Mouse (Mus musculus): ENCODE measurements at regions not wholly inside any gene's neighbourhood (a gene's known extent, or its start where the extent isn't known, plus 50 kb on each side); places are given as distances from the start of the nearest gene placed in this dataset.

GRCm38 (mm10) chr6:127298105-127298504, 146.1 kb upstream of the Ccnd2 start:
- DNase-seq (ENCODE audit: low spot score), result no peak

- DNase-seq (ENCODE audit: low spot score), result no peak
Measured at GRCm38 (mm10) chr6:127311192-127312054, 135.2 kb upstream of the Parp11 start.

GRCm38 (mm10) chr6:127317309-127317708, 129.3 kb upstream of the Parp11 start:
- DNase-seq (ENCODE audit: low spot score), result no peak

- DNase-seq (ENCODE audit: low spot score), result no peak
Measured at GRCm38 (mm10) chr6:127318746-127319582, 127.7 kb upstream of the Parp11 start.

GRCm38 (mm10) chr6:127320600-127320999, 126.0 kb upstream of the Parp11 start:
- DNase-seq (ENCODE audit: low spot score), result no peak

- no peak for DNase-seq (ENCODE audit: low spot score)
Measured at GRCm38 (mm10) chr6:127321031-127321430, 125.6 kb upstream of the Parp11 start.

GRCm38 (mm10) chr6:127322398-127322797, 124.2 kb upstream of the Parp11 start:
- DNase-seq (ENCODE audit: low spot score), result no peak

GRCm38 (mm10) chr6:127324984-127325383, 121.7 kb upstream of the Parp11 start:
- peak; percentile 73 for DNase-seq (ENCODE audit: low spot score)

- DNase-seq (ENCODE audit: low spot score), result no peak
Measured at GRCm38 (mm10) chr6:127325596-127326332, 120.9 kb upstream of the Parp11 start.

- DNase-seq (ENCODE audit: low spot score), result no peak
Measured at GRCm38 (mm10) chr6:127326333-127326729, 120.3 kb upstream of the Parp11 start.

GRCm38 (mm10) chr6:127329191-127330014, 117.2 kb upstream of the Parp11 start:
- DNase-seq (ENCODE audit: low spot score), result no peak

GRCm38 (mm10) chr6:127330015-127330705, 116.5 kb upstream of the Parp11 start:
- DNase-seq (ENCODE audit: low spot score), result peak; percentile 79

- no peak for DNase-seq (ENCODE audit: low spot score)
Measured at GRCm38 (mm10) chr6:127331091-127331490, 115.5 kb upstream of the Parp11 start.

GRCm38 (mm10) chr6:127334256-127334655, 112.4 kb upstream of the Parp11 start:
- no peak for DNase-seq (ENCODE audit: low spot score)

GRCm38 (mm10) chr6:127335462-127335886, 111.2 kb upstream of the Parp11 start:
- DNase-seq (ENCODE audit: low spot score), result no peak

- DNase-seq (ENCODE audit: low spot score), result no peak
Measured at GRCm38 (mm10) chr6:127335996-127336660, 110.5 kb upstream of the Parp11 start.

- no peak for DNase-seq (ENCODE audit: low spot score)
Measured at GRCm38 (mm10) chr6:127336681-127337397, 109.8 kb upstream of the Parp11 start.

GRCm38 (mm10) chr6:127337398-127337871, 109.2 kb upstream of the Parp11 start:
- DNase-seq (ENCODE audit: low spot score), result no peak

- no peak for DNase-seq (ENCODE audit: low spot score)
Measured at GRCm38 (mm10) chr6:127338412-127338811, 108.2 kb upstream of the Parp11 start.
